Mouse (Mus musculus) G1E (cell line): ENCODE results near the gene Arid3a. TPM values are rescaled to one million over a fixed set of nuclear protein-coding genes. Genes with fewer than 3 reads are reported as not detected.

Experiments used
- ATAC-seq: 2 replicates; pipeline ENCODE4 v1.8.0; 2016; ENCODE audit warnings: mild to moderate bottlenecking; ENCODE audit not compliant: insufficient number of reproducible peaks, poor library complexity, low FRiP score, severe bottlenecking; ENCODE audit errors: extremely low read depth
- DNase-seq: peaks from one replicate; pipeline ENCODE4 v3.0.0; 2012; ENCODE audit warnings: low spot score
- H3K27me3 ChIP-seq: 2 replicates; pipeline ENCODE4 v1.6.1; 2012; ENCODE audit warnings: mild to moderate bottlenecking, low read length, inconsistent platforms; ENCODE audit not compliant: insufficient read depth
- H3K36me3 ChIP-seq: replicated peaks from 2 replicates; pipeline ENCODE3; 2012; ENCODE audit warnings: mild to moderate bottlenecking, inconsistent platforms
- H3K4me1 ChIP-seq: 2 replicates; pipeline ENCODE4 v1.6.1; 2012; ENCODE audit warnings: low read depth, low read length, inconsistent platforms, mixed read lengths; ENCODE audit not compliant: insufficient read depth
- H3K4me3 ChIP-seq: 2 replicates; pipeline ENCODE4 v1.5.1; 2012; ENCODE audit warnings: low read depth, mild to moderate bottlenecking, inconsistent platforms, low read length, moderate library complexity, mixed read lengths
- H3K9me3 ChIP-seq: replicated peaks from 2 replicates; pipeline ENCODE4 v1.6.1; 2012; ENCODE audit warnings: inconsistent platforms
- CTCF ChIP-seq: IDR thresholded peaks from 2 replicates; pipeline ENCODE4 v1.5.1; 2012; ENCODE audit warnings: low read depth, low read length, inconsistent platforms, mixed read lengths
- GATA1 ChIP-seq: IDR thresholded peaks from 2 replicates; pipeline ENCODE4 v1.6.1; 2012; ENCODE audit warnings: borderline replicate concordance, low read length, inconsistent platforms, mixed read lengths
- GATA2 ChIP-seq: IDR thresholded peaks from 2 replicates; pipeline ENCODE4 v1.6.1; 2012; ENCODE audit warnings: low read depth, low read length, inconsistent platforms, borderline replicate concordance
- POLR2AphosphoS5 ChIP-seq: IDR thresholded peaks from 2 replicates; pipeline ENCODE4 v1.6.1; 2012; ENCODE audit warnings: low read depth, low read length, inconsistent platforms; ENCODE audit not compliant: insufficient replicate concordance
- TAL1 ChIP-seq: conservative IDR thresholded peaks from 2 replicates; pipeline ENCODE4 v1.6.1; 2012; ENCODE audit warnings: low read depth, low read length, inconsistent platforms, mixed read lengths
- polyA plus RNA-seq: library from polyadenylated mRNA; stranded (reverse); fragments of >175 nt; gene quantifications from 2 replicates; pipeline ENCODE4 v1.2.3, GENCODE M21; 2012
- total RNA-seq, 2 experiments: library from RNA; stranded (forward) in 1 of 2; stranded (reverse) in 1 of 2; fragments of 200-1000 nt in 1 of 2; fragments of >200 nt in 1 of 2; fragmentation: Nextera tagmentation in 1 of 2; gene quantifications; 2 replicates each; pipeline ENCODE4 v1.2.3; 2014 to 2017

Arid3a gene
- total RNA-seq (2014; fragmentation: Nextera tagmentation) (35.4 and 41.3 TPM in 2 replicates), total RNA-seq (2017) (32.8 and 35.1 TPM in 2 replicates), polyA plus RNA-seq (164 and 202 TPM in 2 replicates)

DNA sequence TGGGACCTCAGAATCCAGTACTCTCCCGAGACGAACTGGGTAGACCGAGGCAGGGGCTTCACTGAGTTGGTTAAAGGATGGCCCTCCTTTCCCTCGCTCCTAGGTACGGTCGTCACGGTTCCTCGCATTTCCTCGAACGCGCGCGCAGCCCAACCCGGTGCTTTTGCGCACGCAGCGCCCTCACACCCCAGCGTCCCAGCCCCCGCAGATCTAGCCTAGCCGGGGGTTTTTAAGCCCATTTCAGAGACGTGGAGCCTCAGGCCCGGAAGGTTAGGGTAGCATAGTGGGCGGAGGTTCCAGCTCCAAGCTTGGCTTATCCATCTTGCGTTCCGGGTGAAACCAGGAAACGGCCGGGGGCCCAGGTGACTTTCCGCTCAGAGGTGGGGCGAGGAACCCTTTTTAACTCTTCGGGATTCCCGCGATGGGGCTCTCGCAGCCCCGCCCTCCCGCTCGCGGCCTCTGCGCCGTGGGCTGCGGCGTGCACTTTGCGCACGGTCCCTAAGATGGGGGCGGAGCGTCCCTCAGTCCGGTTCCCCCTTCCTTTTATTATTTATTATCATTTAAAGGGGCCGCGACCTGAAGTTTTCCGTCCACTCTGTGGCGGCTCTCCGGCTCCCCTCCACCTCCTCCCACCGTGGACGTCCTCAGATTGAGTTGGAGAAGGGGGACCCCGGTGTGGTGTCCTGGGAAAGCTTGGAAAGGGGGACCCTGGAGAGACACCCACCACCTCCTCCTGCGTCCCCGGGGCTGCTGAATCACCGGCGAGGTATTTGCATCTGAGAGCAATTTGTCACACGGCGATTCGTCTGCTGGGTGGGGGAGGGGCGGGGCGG lies at the start of gene Arid3a:
TSS of gene Arid3a (plus strand) at position 553 of the 833 bp plus-strand sequence.
- H3K4me1 ChIP-seq: peaks cover 54% of the 10 kb centered on the region
- ATAC-seq (peak; percentile 59), DNase-seq (peak; percentile 91)
- peak within 1 kb of the TSS; percentile 95 for H3K4me3 ChIP-seq
- no peaks in the 10 kb centered on the region for H3K27me3 ChIP-seq
- H3K9me3 ChIP-seq: peaks cover 1% of the 10 kb centered on the region
- H3K36me3 ChIP-seq: peaks cover 26% of the 10 kb centered on the region
- TF ChIP-seq TAL1 (no peak), GATA2 (no peak), POLR2AphosphoS5 (no peak), GATA1 (no peak), CTCF (no peak)

DNA sequence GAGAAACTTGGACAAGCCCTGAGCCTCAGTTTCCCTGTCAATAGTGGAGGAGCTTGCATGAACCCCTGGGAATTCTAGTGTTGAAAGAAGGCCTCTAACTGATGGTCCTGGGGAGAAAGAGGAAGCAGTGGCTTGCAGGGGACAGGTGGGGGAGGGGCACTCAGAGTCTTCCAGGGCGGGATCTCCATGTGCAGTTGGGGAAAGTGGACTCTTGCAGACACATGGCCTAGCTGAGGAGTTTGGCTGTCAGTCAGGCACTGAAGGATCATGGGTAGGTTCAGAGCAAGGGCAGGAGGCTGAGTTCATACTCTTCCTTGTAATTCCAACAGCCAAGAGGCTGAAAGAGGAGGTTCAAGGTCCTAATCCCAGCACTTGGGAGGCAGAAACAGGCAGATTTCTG lies 49.7 kb upstream of the Arid3a start:
- TF ChIP-seq POLR2AphosphoS5: no peak
- no peak for TF ChIP-seq TAL1
- TF ChIP-seq GATA2: no peak
- no peak for TF ChIP-seq CTCF
- no peak for TF ChIP-seq GATA1
- ATAC-seq (peak; percentile 60), DNase-seq (peak; percentile 91)
- H3K36me3 ChIP-seq: no peaks in the 10 kb centered on the region
- peaks cover 74% of the 10 kb centered on the region for H3K4me1 ChIP-seq
- H3K27me3 ChIP-seq: peaks cover 52% of the 10 kb centered on the region
- H3K9me3 ChIP-seq: no peaks in the 10 kb centered on the region
- peak overlapping the region; percentile 52; the same call in 1 of the 2 replicates for H3K4me3 ChIP-seq

DNA sequence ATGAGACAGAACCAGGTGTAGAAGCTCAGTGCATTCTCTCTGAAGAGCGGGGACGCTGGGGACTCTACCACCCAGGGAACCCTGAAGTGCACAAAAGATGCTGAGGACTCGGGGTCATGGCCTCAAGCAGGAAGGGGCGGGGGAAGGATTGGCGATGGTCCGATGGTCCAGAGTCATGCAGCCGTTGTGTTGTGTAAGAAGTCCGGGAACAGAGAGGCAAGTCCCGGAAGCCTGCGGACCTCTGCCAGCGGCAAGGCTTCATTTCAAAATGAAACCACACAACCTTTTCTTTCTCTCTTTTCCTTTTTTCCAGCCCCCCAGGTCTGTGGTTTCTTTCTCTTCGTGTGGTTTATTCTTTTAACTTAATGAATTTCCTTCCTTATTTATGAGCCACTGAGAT lies 49.1 kb upstream of the Arid3a start:
- ATAC-seq (no peak), DNase-seq (no peak)
- H3K9me3 ChIP-seq: no peaks in the 10 kb centered on the region
- peaks cover 53% of the 10 kb centered on the region for H3K27me3 ChIP-seq
- H3K4me3 ChIP-seq: no peak overlapping the region; the same call in 1 of the 2 replicates
- H3K36me3 ChIP-seq: no peaks in the 10 kb centered on the region
- no peak for TF ChIP-seq GATA2
- no peak for TF ChIP-seq POLR2AphosphoS5
- TF ChIP-seq CTCF: no peak
- TF ChIP-seq GATA1: no peak
- TF ChIP-seq TAL1: no peak
- H3K4me1 ChIP-seq: peaks cover 77% of the 10 kb centered on the region

DNA sequence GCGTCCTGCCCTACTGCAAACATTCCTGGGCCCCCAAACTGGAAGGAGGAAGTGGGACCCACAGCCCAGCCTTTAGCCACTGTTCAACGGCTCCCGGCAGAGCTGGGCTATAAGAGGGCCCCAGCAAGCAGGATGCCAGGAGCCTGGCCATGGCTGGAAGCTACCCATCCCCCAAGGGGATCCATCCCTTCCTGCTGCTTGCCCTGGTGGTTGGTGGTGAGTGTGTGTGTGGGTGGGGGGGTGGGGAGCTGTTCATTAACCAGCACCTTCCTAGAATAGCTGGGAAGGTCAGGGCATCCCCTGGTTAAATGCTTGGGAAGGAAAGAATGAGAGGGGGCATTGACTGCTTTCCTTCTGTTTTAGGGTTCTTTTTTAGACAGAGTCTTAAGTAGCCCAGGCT lies 47.3 kb upstream of the Arid3a start:
- no peak overlapping the region for H3K4me3 ChIP-seq
- DNase-seq: no peak

DNA sequence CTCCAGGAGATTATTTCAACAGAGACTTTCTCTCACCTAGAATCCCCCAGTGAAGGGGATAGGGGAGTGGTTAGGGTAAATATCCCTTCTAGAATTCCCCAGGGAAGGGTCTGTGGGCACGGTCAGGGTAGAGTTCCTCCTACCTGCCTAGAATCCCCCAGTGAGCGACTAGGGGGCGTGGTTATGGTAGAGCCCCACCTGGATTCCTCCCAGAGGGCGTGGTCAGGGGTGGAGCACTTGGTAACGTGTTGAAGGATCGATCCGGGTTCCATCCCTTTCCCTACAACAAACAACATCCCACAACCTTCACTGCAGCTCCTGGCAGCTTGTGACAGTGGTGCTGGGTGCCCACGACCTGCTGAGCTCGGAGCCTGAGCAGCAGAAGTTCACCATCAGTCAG lies 46.1 kb upstream of the Arid3a start:
- no peak for ATAC-seq
- H3K9me3 ChIP-seq: no peaks in the 10 kb centered on the region
- H3K27me3 ChIP-seq: peaks cover 36% of the 10 kb centered on the region
- H3K36me3 ChIP-seq: no peaks in the 10 kb centered on the region
- no peak overlapping the region for H3K4me3 ChIP-seq
- TF ChIP-seq TAL1: no peak
- TF ChIP-seq GATA2: no peak
- TF ChIP-seq GATA1: no peak
- peaks cover 79% of the 10 kb centered on the region for H3K4me1 ChIP-seq
- DNase-seq: no peak

More for the DNA sequence above, 47.3 kb upstream of the Arid3a start:
- no peaks in the 10 kb centered on the region for H3K36me3 ChIP-seq
- H3K4me1 ChIP-seq: peaks cover 83% of the 10 kb centered on the region
- peaks cover 43% of the 10 kb centered on the region for H3K27me3 ChIP-seq
- TF ChIP-seq TAL1 (no peak), GATA2 (no peak), POLR2AphosphoS5 (no peak), CTCF (no peak), GATA1 (no peak)
- no peaks in the 10 kb centered on the region for H3K9me3 ChIP-seq
- no peak for ATAC-seq

DNA sequence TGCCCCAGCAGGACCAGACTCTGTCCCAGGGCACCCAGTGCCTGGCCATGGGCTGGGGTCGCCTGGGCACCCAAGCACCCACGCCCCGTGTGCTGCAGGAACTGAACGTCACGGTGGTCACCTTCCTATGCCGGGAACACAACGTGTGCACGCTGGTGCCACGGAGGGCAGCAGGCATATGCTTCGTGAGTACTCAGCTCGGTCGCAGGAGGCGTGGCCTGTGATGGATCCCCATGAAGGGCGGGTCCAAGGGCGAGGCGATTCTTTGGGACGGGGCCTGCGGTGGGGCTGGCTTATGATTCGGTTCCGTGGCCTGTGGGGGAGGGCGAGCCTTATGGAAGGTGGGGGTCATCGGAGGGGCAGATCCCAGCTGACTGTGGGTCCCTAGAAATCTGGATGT lies 44.9 kb upstream of the Arid3a start:
- Histone ChIP-seq H3K36me3 (no peaks in the 10 kb centered on the region), H3K27me3 (peaks cover 45% of the 10 kb centered on the region), H3K4me1 (peaks cover 68% of the 10 kb centered on the region), H3K9me3 (no peaks in the 10 kb centered on the region), H3K4me3 (no peak overlapping the region; the same call in 1 of the 2 replicates)
- no peak for TF ChIP-seq CTCF
- no peak for TF ChIP-seq TAL1
- no peak for TF ChIP-seq GATA2
- no peak for TF ChIP-seq GATA1
- no peak for TF ChIP-seq POLR2AphosphoS5
- no peak for DNase-seq
- ATAC-seq: no peak
